Mouse (Mus musculus): ENCODE data around the gene Ptpre.

- TF ChIP-seq CTCF (IDR thresholded peaks at IDR 0.05; ENCODE audit: low read depth) (no peak), EP300 (IDR thresholded peaks at IDR 0.05; ENCODE audit: low read depth) (no peak)
These were observed 152.1 kb downstream of the Ptpre start for GRCm38 (mm10) chr7:135689396-135689795.

Measured in liver, embryonic 14.5 days (tissue).